Mouse (Mus musculus) ES-E14 (cell line): ENCODE results near the gene Bst1. TPM values are rescaled to one million over a fixed set of nuclear protein-coding genes. Genes with fewer than 3 reads are reported as not detected.

Source experiments
- DNase-seq: peaks from one replicate; pipeline ENCODE4 v3.0.0-alpha.2; 2013; ENCODE audit warnings: low read depth, low spot score
- H3K27ac ChIP-seq: 2 replicates; pipeline ENCODE4 v1.5.1; 2012; ENCODE audit warnings: low read depth, mild to moderate bottlenecking, low read length, moderate library complexity, mixed read lengths; ENCODE audit not compliant: poor library complexity, insufficient read depth, severe bottlenecking
- H3K36me3 ChIP-seq: 2 replicates; pipeline ENCODE4 v1.6.1; 2012; ENCODE audit warnings: mild to moderate bottlenecking, low read length, moderate library complexity, mixed read lengths; ENCODE audit not compliant: control insufficient read depth, poor library complexity, insufficient read depth, severe bottlenecking
- H3K4me1 ChIP-seq, 2 experiments: fragments of 150-350 bp in 1 of 2; sonication (generic) in 1 of 2; 2 replicates each; pipeline ENCODE4 v1.6.1; 2012; ENCODE audit warnings: low read length in 2 of 2, mild to moderate bottlenecking in 1 of 2, mixed read lengths in 1 of 2; ENCODE audit not compliant: control insufficient read depth in 2 of 2, insufficient read depth in 2 of 2, poor library complexity in 1 of 2
- H3K4me3 ChIP-seq, 2 experiments: fragments of 150-350 bp in 1 of 2; sonication (generic) in 1 of 2; 2 replicates each; pipeline ENCODE4 v1.5.1; 2012; ENCODE audit warnings: low read length in 2 of 2, low read depth in 1 of 2, mild to moderate bottlenecking in 1 of 2, mixed read lengths in 1 of 2; ENCODE audit not compliant: insufficient read depth in 1 of 2, poor library complexity in 1 of 2, severe bottlenecking in 1 of 2
- H3K9ac ChIP-seq: 2 replicates; pipeline ENCODE4 v1.6.1; 2012; ENCODE audit warnings: low read depth, mild to moderate bottlenecking, low read length, mixed read lengths; ENCODE audit not compliant: poor library complexity, insufficient read depth, severe bottlenecking
- H3K9me3 ChIP-seq: fragments of 150-350 bp; sonication (generic); 2 replicates; pipeline ENCODE4 v1.6.1; 2012; ENCODE audit warnings: low read depth, mild to moderate bottlenecking, low read length; ENCODE audit not compliant: control insufficient read depth, insufficient read depth
- CHD2 ChIP-seq: IDR thresholded peaks from 2 replicates; pipeline ENCODE4 v1.6.1; 2014; ENCODE audit warnings: mild to moderate bottlenecking, low read depth, low read length, inconsistent platforms
- HCFC1 ChIP-seq: IDR thresholded peaks from 2 replicates; pipeline ENCODE4 v1.6.1; 2012; ENCODE audit warnings: low read length, inconsistent platforms, borderline replicate concordance; ENCODE audit not compliant: insufficient read depth
- MAFK ChIP-seq: IDR thresholded peaks from 2 replicates; pipeline ENCODE4 v1.6.1; 2014; ENCODE audit warnings: mild to moderate bottlenecking, low read depth, low read length, inconsistent platforms; ENCODE audit not compliant: insufficient read depth
- ZC3H11A ChIP-seq: IDR thresholded peaks from 2 replicates; pipeline ENCODE4 v1.6.1; 2012; ENCODE audit warnings: low read depth, mild to moderate bottlenecking, inconsistent platforms, low read length, borderline replicate concordance
- ZNF384 ChIP-seq: IDR thresholded peaks from 2 replicates; pipeline ENCODE4 v1.6.1; 2012; ENCODE audit warnings: low read depth, low read length, inconsistent platforms
- in situ Hi-C, 2 experiments: fragments of 600-800 bp; cut with MboI; formaldehyde crosslinking; loops; one replicate each; pipeline ENCODE4 v1.15.1; 2025; ENCODE audit warnings: low sequenced_read_pairs in 2 of 2, inconsistent platforms in 1 of 2; ENCODE audit not compliant: unreplicated experiment in 2 of 2
- total RNA-seq: library from RNA; depleted of rRNA; stranded (reverse); fragments of 300-350 nt; gene quantifications from 2 replicates; pipeline ENCODE4 v1.2.3, GENCODE M21; 2012

The Bst1 gene
- total RNA-seq, 1 experiment, result 1.1 TPM

- Histone ChIP-seq H3K36me3 (no peaks in the 10 kb centered on the region), H3K9ac (no peak overlapping the region), H3K27ac (no peak overlapping the region), H3K4me3 (no peak overlapping the region), H3K4me1 (peaks cover 0 to 3% of the 10 kb centered on the region in 2 experiments; a peak in 1 of 4 replicates), H3K9me3 (no peaks in the 10 kb centered on the region)
- DNase-seq, result no peak
- TF ChIP-seq MAFK, result no peak
- TF ChIP-seq ZC3H11A, result no peak
- no peak for TF ChIP-seq ZNF384
- no peak for TF ChIP-seq CHD2
- no peak for TF ChIP-seq HCFC1
- in situ Hi-C loops, result no loop called here
Observed at GRCm38 (mm10) chr5:43786607-43787006, 32.1 kb upstream of the Bst1 start.

- no peak for DNase-seq
- no peaks in the 10 kb centered on the region for H3K9me3 ChIP-seq
- no peak for TF ChIP-seq CHD2
- TF ChIP-seq HCFC1, result no peak
- no peak for TF ChIP-seq MAFK
- no peak for TF ChIP-seq ZNF384
- no peak for TF ChIP-seq ZC3H11A
- H3K4me3 ChIP-seq, result no peak overlapping the region
- peaks cover 0 to 1% of the 10 kb centered on the region in 2 experiments; a peak in 1 of 4 replicates for H3K4me1 ChIP-seq
- no peaks in the 10 kb centered on the region for H3K36me3 ChIP-seq
- in situ Hi-C loops, result no loop called here
- H3K9ac ChIP-seq, result no peak overlapping the region
- no peak overlapping the region for H3K27ac ChIP-seq
Observed at GRCm38 (mm10) chr5:43787976-43788752, 30.5 kb upstream of the Bst1 start.

GRCm38 (mm10) chr5:43792354-43792753 lies 26.3 kb upstream of the Bst1 start:
- no peak overlapping the region for H3K4me3 ChIP-seq
- no peaks in the 10 kb centered on the region for H3K4me1 ChIP-seq
- TF ChIP-seq MAFK (no peak), CHD2 (no peak), ZC3H11A (no peak), HCFC1 (no peak), ZNF384 (no peak)
- no peaks in the 10 kb centered on the region for H3K9me3 ChIP-seq
- no peak overlapping the region for H3K27ac ChIP-seq
- H3K9ac ChIP-seq, result no peak overlapping the region
- DNase-seq, result no peak
- no peaks in the 10 kb centered on the region for H3K36me3 ChIP-seq
- in situ Hi-C loops, result no loop called here

GRCm38 (mm10) chr5:43799530-43799929 lies 19.2 kb upstream of the Bst1 start:
- Histone ChIP-seq H3K36me3 (no peaks in the 10 kb centered on the region), H3K9ac (no peak overlapping the region), H3K4me1 (no peaks in the 10 kb centered on the region; a peak in 2 of 4 replicates), H3K27ac (no peak overlapping the region), H3K9me3 (no peaks in the 10 kb centered on the region), H3K4me3 (no peak overlapping the region)
- in situ Hi-C loops, result no loop called here
- no peak for DNase-seq
- TF ChIP-seq ZC3H11A, result no peak
- no peak for TF ChIP-seq MAFK
- no peak for TF ChIP-seq HCFC1
- TF ChIP-seq CHD2, result no peak
- no peak for TF ChIP-seq ZNF384

GRCm38 (mm10) chr5:43800700-43801099 lies 18.0 kb upstream of the Bst1 start:
- TF ChIP-seq MAFK (no peak), HCFC1 (no peak), CHD2 (no peak), ZC3H11A (no peak), ZNF384 (no peak)
- Histone ChIP-seq H3K36me3 (no peaks in the 10 kb centered on the region), H3K9ac (no peak overlapping the region), H3K9me3 (no peaks in the 10 kb centered on the region), H3K4me1 (no peaks in the 10 kb centered on the region; a peak in 2 of 4 replicates), H3K4me3 (no peak overlapping the region), H3K27ac (no peak overlapping the region)
- no peak for DNase-seq
- in situ Hi-C loops, result no loop called here
